Mouse (Mus musculus): ENCODE measurements at regions not wholly inside any gene's neighbourhood (a gene's known extent, or its start where the extent isn't known, plus 50 kb on each side); places are given as distances from the start of the nearest gene placed in this dataset.

- no peak overlapping the region for H3K4me3 ChIP-seq (replicated peaks; ENCODE audit: low read depth, low read length)
- no peaks in the 10 kb centered on the region for H3K27me3 ChIP-seq (ENCODE audit: control insufficient read depth, insufficient read depth, low read length)
- peaks cover 13% of the 10 kb centered on the region; the same call in 1 of the 2 replicates for H3K4me1 ChIP-seq (ENCODE audit: control insufficient read depth, insufficient read depth, low read length)
- H3K9ac ChIP-seq (replicated peaks; ENCODE audit: low read length): no peak overlapping the region
- WGBS: 60% methylated on average over 3 of the region's 3 CpGs
- peak; percentile 20 for DNase-seq
- no peak overlapping the region for H3K4me2 ChIP-seq (ENCODE audit: low read length)
- no peaks in the 10 kb centered on the region for H3K36me3 ChIP-seq (ENCODE audit: control insufficient read depth, insufficient read depth, low read length)
- H3K9me3 ChIP-seq (ENCODE audit: control insufficient read depth, low read length): no peaks in the 10 kb centered on the region
- no peak overlapping the region for H3K27ac ChIP-seq (replicated peaks; ENCODE audit: low read depth, low read length)
- ATAC-seq (ENCODE audit: low FRiP score, low TSS enrichment): no peak
Measured at GRCm38 (mm10) chr16:97286717-97287116, 69.8 kb upstream of the Bace2 start.

GRCm38 (mm10) chr16:97288634-97289033 is 67.9 kb upstream of the Bace2 start:
- peak; percentile 75 for DNase-seq

GRCm38 (mm10) chr16:97292484-97293048 is 64.0 kb upstream of the Bace2 start:
- Histone ChIP-seq H3K4me3 (replicated peaks; ENCODE audit: low read depth, low read length) (no peak overlapping the region), H3K27me3 (ENCODE audit: control insufficient read depth, insufficient read depth, low read length) (no peaks in the 10 kb centered on the region), H3K4me1 (ENCODE audit: control insufficient read depth, insufficient read depth, low read length) (peaks cover 19% of the 10 kb centered on the region), H3K36me3 (ENCODE audit: control insufficient read depth, insufficient read depth, low read length) (no peaks in the 10 kb centered on the region), H3K27ac (replicated peaks; ENCODE audit: low read depth, low read length) (peak overlapping the region; percentile 71), H3K4me2 (ENCODE audit: low read length) (peak overlapping the region; percentile 46), H3K9ac (replicated peaks; ENCODE audit: low read length) (no peak overlapping the region; the same call in 1 of the 2 replicates), H3K9me3 (ENCODE audit: control insufficient read depth, low read length) (no peaks in the 10 kb centered on the region)
- DNase-seq: peak; percentile 63
- WGBS: 1% methylated on average over 11 of the region's 11 CpGs
- ATAC-seq (ENCODE audit: low FRiP score, low TSS enrichment): peak; percentile 26; the same call in 1 of the 2 replicates

More at GRCm38 (mm10) chr16:97288634-97289033, 67.9 kb upstream of the Bace2 start:
- no peaks in the 10 kb centered on the region for H3K9me3 ChIP-seq (ENCODE audit: control insufficient read depth, low read length)
- WGBS: 7% methylated on average over 8 of the region's 8 CpGs
- no peak overlapping the region for H3K4me3 ChIP-seq (replicated peaks; ENCODE audit: low read depth, low read length)
- no peaks in the 10 kb centered on the region for H3K27me3 ChIP-seq (ENCODE audit: control insufficient read depth, insufficient read depth, low read length)
- no peak overlapping the region for H3K4me2 ChIP-seq (ENCODE audit: low read length)
- peak; percentile 68; the same call in 1 of the 2 replicates for ATAC-seq (ENCODE audit: low FRiP score, low TSS enrichment)
- peak overlapping the region; percentile 63 for H3K27ac ChIP-seq (replicated peaks; ENCODE audit: low read depth, low read length)
- H3K4me1 ChIP-seq (ENCODE audit: control insufficient read depth, insufficient read depth, low read length): peaks cover 19% of the 10 kb centered on the region
- H3K36me3 ChIP-seq (ENCODE audit: control insufficient read depth, insufficient read depth, low read length): no peaks in the 10 kb centered on the region
- no peak overlapping the region for H3K9ac ChIP-seq (replicated peaks; ENCODE audit: low read length)

- Histone ChIP-seq H3K9ac (replicated peaks; ENCODE audit: low read length) (no peak overlapping the region), H3K4me1 (ENCODE audit: control insufficient read depth, insufficient read depth, low read length) (peaks cover 19% of the 10 kb centered on the region), H3K4me2 (ENCODE audit: low read length) (peak overlapping the region; percentile 46), H3K9me3 (ENCODE audit: control insufficient read depth, low read length) (no peaks in the 10 kb centered on the region), H3K27ac (replicated peaks; ENCODE audit: low read depth, low read length) (peak overlapping the region; percentile 71), H3K27me3 (ENCODE audit: control insufficient read depth, insufficient read depth, low read length) (no peaks in the 10 kb centered on the region), H3K4me3 (replicated peaks; ENCODE audit: low read depth, low read length) (no peak overlapping the region), H3K36me3 (ENCODE audit: control insufficient read depth, insufficient read depth, low read length) (no peaks in the 10 kb centered on the region)
- DNase-seq: peak; percentile 93
- 3% methylated on average over 4 of the region's 4 CpGs for WGBS
- peak; percentile 70; the same call in 1 of the 2 replicates for ATAC-seq (ENCODE audit: low FRiP score, low TSS enrichment)
Measured at GRCm38 (mm10) chr16:97293273-97293672, 63.3 kb upstream of the Bace2 start.

GRCm38 (mm10) chr16:97297140-97297539 is 59.4 kb upstream of the Bace2 start:
- no peaks in the 10 kb centered on the region for H3K36me3 ChIP-seq (ENCODE audit: control insufficient read depth, insufficient read depth, low read length)
- H3K4me3 ChIP-seq (replicated peaks; ENCODE audit: low read depth, low read length): no peak overlapping the region
- 87% methylated on average over 3 of the region's 3 CpGs for WGBS
- no peak overlapping the region for H3K9ac ChIP-seq (replicated peaks; ENCODE audit: low read length)
- no peak overlapping the region for H3K27ac ChIP-seq (replicated peaks; ENCODE audit: low read depth, low read length)
- no peaks in the 10 kb centered on the region for H3K9me3 ChIP-seq (ENCODE audit: control insufficient read depth, low read length)
- H3K4me2 ChIP-seq (ENCODE audit: low read length): no peak overlapping the region
- H3K4me1 ChIP-seq (ENCODE audit: control insufficient read depth, insufficient read depth, low read length): peaks cover 12% of the 10 kb centered on the region
- H3K27me3 ChIP-seq (ENCODE audit: control insufficient read depth, insufficient read depth, low read length): no peaks in the 10 kb centered on the region
- DNase-seq: no peak
- ATAC-seq (ENCODE audit: low FRiP score, low TSS enrichment): no peak

GRCm38 (mm10) chr16:97304156-97304735 is 52.3 kb upstream of the Bace2 start:
- peak; percentile 23 for DNase-seq

More at GRCm38 (mm10) chr16:97304156-97304735, 52.3 kb upstream of the Bace2 start:
- Histone ChIP-seq H3K36me3 (ENCODE audit: control insufficient read depth, insufficient read depth, low read length) (no peaks in the 10 kb centered on the region), H3K9me3 (ENCODE audit: control insufficient read depth, low read length) (no peaks in the 10 kb centered on the region), H3K27ac (replicated peaks; ENCODE audit: low read depth, low read length) (no peak overlapping the region), H3K27me3 (ENCODE audit: control insufficient read depth, insufficient read depth, low read length) (no peaks in the 10 kb centered on the region), H3K4me1 (ENCODE audit: control insufficient read depth, insufficient read depth, low read length) (no peaks in the 10 kb centered on the region), H3K4me2 (ENCODE audit: low read length) (no peak overlapping the region), H3K9ac (replicated peaks; ENCODE audit: low read length) (no peak overlapping the region), H3K4me3 (replicated peaks; ENCODE audit: low read depth, low read length) (no peak overlapping the region)
- no peak for ATAC-seq (ENCODE audit: low FRiP score, low TSS enrichment)
- whole genome bisulfite sequencing: 65% methylated on average over 5 of the region's 5 CpGs

Measured in midbrain, embryonic 14.5 days (tissue).